Mouse (Mus musculus) intestine, postnatal 0 days (tissue): ENCODE data around the gene Amy2a3. TPM values are rescaled to one million over a fixed set of nuclear protein-coding genes. Genes with fewer than 3 reads are reported as not detected.
"Not testable (repeated sequence)": the region's sequence is repeated elsewhere in the genome, so short reads cannot be mapped to it uniquely, and the experiment has no call there.

Experiments used
- ATAC-seq: fragments of 200-750 bp; cut with Nextera tagmentation; 2 replicates; pipeline ENCODE4 v1.8.0; 2017; ENCODE audit warnings: mild to moderate bottlenecking, moderate TSS enrichment, moderate library complexity
- H3K27ac ChIP-seq: fragments of 300-500 bp; sonication (generic); 2 replicates; pipeline ENCODE4 v1.5.1; 2014; ENCODE audit warnings: mild to moderate bottlenecking, low read depth, low read length, moderate library complexity
- H3K27me3 ChIP-seq: fragments of 300-500 bp; sonication (generic); replicated peaks from 2 replicates; pipeline ENCODE4 v1.6.1; 2014; ENCODE audit warnings: low read length, mixed read lengths; ENCODE audit not compliant: control insufficient read depth, insufficient read depth
- H3K36me3 ChIP-seq: fragments of 300-500 bp; sonication (generic); 2 replicates; pipeline ENCODE4 v1.6.1; 2014; ENCODE audit warnings: mild to moderate bottlenecking, moderate library complexity; ENCODE audit not compliant: control insufficient read depth, insufficient read depth
- H3K4me1 ChIP-seq: fragments of 300-500 bp; sonication (generic); replicated peaks from 2 replicates; pipeline ENCODE4 v1.6.1; 2014; ENCODE audit warnings: antibody characterized with exemption, low read length, mixed read lengths; ENCODE audit not compliant: control insufficient read depth, insufficient read depth
- H3K4me2 ChIP-seq: fragments of 300-500 bp; sonication (generic); replicated peaks from 2 replicates; pipeline ENCODE4 v1.6.1; 2014; ENCODE audit warnings: low read depth, mild to moderate bottlenecking, moderate library complexity
- H3K4me3 ChIP-seq: fragments of 300-500 bp; sonication (generic); 2 replicates; pipeline ENCODE4 v1.5.1; 2014; ENCODE audit warnings: low read depth, low read length
- H3K9ac ChIP-seq: fragments of 300-500 bp; sonication (generic); 2 replicates; pipeline ENCODE4 v1.6.1; 2014; ENCODE audit warnings: mild to moderate bottlenecking, low read depth, low read length
- H3K9me3 ChIP-seq: fragments of 300-500 bp; sonication (generic); 2 replicates; pipeline ENCODE4 v1.6.1; 2016; ENCODE audit warnings: mixed run types; ENCODE audit not compliant: control insufficient read depth
- WGBS: fragments of 180-500 bp; shearing (Covaris S2); extraction: QIAGEN DNeasy Blood & Tissue Kit; methylation state at CpG from one replicate; pipeline ENCODE4 v1.1.7; 2014; 5-methylcytosine and 5-hydroxymethylcytosine counted together
- polyA plus RNA-seq: library from polyadenylated mRNA; unstranded; fragments of >200 nt; fragmentation: Nextera tagmentation; extraction: Ambion mirVana; gene quantifications from 2 replicates; pipeline ENCODE4 v1.2.1, GENCODE M21; 2015

The Amy2a3 gene
- polyA plus RNA-seq: 6.1 and 12.0 TPM in 2 replicates

DNA sequence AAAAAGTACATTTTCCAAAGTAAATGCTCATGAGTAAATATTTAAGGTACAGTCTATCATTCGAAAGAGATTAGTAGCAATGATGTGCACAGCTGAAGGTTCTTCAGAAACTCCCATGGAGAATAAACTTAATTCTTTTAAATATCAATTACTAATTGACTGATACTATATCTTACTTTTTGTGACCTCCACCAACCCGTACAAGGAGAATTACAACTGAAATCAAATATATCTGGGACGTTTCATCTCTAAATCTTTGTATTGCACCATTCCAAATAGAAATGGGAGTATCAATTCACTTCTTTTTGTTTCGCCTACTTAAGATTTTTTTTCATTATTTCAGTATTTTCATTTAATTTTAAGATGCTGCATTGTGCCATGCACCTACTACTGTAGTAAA, at the start of gene Amy2a3:
Gene Amy2a3 (minus strand): TSS at position 101 of the 400 bp plus-strand sequence.
- not testable (repeated sequence) for H3K36me3 ChIP-seq, H3K4me2 ChIP-seq, H3K27me3 ChIP-seq, H3K4me1 ChIP-seq, H3K9ac ChIP-seq, H3K27ac ChIP-seq, H3K4me3 ChIP-seq, ATAC-seq, H3K9me3 ChIP-seq
- no CpG with 5 or more reads among the region's 4 CpGs for WGBS

DNA sequence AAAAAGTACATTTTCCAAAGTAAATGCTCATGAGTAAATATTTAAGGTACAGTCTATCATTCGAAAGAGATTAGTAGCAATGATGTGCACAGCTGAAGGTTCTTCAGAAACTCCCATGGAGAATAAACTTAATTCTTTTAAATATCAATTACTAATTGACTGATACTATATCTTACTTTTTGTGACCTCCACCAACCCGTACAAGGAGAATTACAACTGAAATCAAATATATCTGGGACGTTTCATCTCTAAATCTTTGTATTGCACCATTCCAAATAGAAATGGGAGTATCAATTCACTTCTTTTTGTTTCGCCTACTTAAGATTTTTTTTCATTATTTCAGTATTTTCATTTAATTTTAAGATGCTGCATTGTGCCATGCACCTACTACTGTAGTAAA, 32.7 kb upstream of the Amy2a3 start, which contains the start of gene Amy2a2:
Gene Amy2a2 (minus strand): TSS at position 101 of the 400 bp plus-strand sequence.
- not testable (repeated sequence) for H3K4me2 ChIP-seq, H3K4me3 ChIP-seq, H3K36me3 ChIP-seq, H3K9me3 ChIP-seq, H3K4me1 ChIP-seq, H3K27ac ChIP-seq, H3K27me3 ChIP-seq, ATAC-seq, H3K9ac ChIP-seq
- no CpG with 5 or more reads among the region's 4 CpGs for WGBS

DNA sequence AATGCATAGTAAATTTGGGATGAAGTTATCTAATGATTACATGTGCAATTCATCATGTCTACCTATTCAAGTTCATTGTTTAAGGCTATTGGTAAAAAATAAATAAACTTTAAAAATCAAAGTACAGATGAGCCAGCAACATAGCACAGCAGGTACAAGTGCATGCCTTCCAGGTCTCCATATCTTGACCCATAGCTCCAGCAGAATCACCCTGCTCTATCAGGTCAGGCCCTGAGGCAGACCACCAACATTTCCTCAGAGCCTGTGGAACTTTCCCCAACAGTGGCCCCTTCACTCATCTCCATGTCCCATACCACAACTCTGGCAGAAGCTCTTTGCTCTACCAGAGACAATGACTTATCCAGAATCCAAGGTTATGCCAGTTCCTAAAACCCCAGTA, 21.6 kb upstream of the Amy2a3 start:
- not testable (repeated sequence) for H3K9me3 ChIP-seq, H3K36me3 ChIP-seq, H3K4me3 ChIP-seq, ATAC-seq, H3K9ac ChIP-seq, H3K27ac ChIP-seq, H3K4me1 ChIP-seq, H3K4me2 ChIP-seq, H3K27me3 ChIP-seq

DNA sequence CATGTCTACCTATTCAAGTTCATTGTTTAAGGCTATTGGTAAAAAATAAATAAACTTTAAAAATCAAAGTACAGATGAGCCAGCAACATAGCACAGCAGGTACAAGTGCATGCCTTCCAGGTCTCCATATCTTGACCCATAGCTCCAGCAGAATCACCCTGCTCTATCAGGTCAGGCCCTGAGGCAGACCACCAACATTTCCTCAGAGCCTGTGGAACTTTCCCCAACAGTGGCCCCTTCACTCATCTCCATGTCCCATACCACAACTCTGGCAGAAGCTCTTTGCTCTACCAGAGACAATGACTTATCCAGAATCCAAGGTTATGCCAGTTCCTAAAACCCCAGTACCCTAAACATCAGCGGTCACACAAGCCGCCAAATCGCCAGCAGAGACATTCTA, 10.9 kb downstream of the Amy2a3 start:
- H3K9ac ChIP-seq, H3K4me3 ChIP-seq, H3K4me1 ChIP-seq, H3K9me3 ChIP-seq, H3K4me2 ChIP-seq, H3K27ac ChIP-seq, H3K27me3 ChIP-seq, H3K36me3 ChIP-seq: not testable (repeated sequence)
- 0 out of 2 replicates have a peak, but pooled peaks have one; percentile 31 for ATAC-seq
- no CpG with 5 or more reads among the region's 3 CpGs for WGBS

DNA sequence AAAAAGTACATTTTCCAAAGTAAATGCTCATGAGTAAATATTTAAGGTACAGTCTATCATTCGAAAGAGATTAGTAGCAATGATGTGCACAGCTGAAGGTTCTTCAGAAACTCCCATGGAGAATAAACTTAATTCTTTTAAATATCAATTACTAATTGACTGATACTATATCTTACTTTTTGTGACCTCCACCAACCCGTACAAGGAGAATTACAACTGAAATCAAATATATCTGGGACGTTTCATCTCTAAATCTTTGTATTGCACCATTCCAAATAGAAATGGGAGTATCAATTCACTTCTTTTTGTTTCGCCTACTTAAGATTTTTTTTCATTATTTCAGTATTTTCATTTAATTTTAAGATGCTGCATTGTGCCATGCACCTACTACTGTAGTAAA, 32.5 kb downstream of the Amy2a3 start, which contains the start of gene Amy2a4:
Gene Amy2a4 (minus strand): TSS at position 101 of the 400 bp plus-strand sequence.
- WGBS: no CpG with 5 or more reads among the region's 4 CpGs
- not testable (repeated sequence) for H3K9ac ChIP-seq, H3K27me3 ChIP-seq, H3K36me3 ChIP-seq, H3K4me1 ChIP-seq, H3K9me3 ChIP-seq, H3K4me2 ChIP-seq, H3K4me3 ChIP-seq, H3K27ac ChIP-seq, ATAC-seq

DNA sequence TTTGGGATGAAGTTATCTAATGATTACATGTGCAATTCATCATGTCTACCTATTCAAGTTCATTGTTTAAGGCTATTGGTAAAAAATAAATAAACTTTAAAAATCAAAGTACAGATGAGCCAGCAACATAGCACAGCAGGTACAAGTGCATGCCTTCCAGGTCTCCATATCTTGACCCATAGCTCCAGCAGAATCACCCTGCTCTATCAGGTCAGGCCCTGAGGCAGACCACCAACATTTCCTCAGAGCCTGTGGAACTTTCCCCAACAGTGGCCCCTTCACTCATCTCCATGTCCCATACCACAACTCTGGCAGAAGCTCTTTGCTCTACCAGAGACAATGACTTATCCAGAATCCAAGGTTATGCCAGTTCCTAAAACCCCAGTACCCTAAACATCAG, 43.6 kb downstream of the Amy2a3 start:
- ATAC-seq, H3K4me1 ChIP-seq, H3K9ac ChIP-seq, H3K4me2 ChIP-seq, H3K27ac ChIP-seq, H3K9me3 ChIP-seq, H3K27me3 ChIP-seq, H3K4me3 ChIP-seq, H3K36me3 ChIP-seq: not testable (repeated sequence)

DNA sequence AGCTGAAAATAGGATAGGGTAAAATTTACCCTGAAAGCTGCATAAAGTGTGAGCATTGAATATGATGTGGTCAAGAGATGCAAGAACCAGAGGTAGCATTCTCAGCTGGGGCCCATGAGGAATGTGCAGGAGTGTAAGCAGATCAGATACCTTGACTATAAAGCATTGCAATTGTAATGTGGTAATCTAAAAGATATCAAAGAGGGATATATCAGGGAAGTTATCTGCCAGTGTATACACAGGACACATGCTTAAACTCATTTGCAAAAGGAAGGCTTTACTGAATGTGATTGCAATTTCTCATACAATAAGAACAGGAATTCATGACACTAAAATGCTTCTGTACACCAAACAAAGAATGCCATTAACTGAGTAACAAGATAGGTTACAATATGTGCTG, 44.3 kb downstream of the Amy2a3 start:
- not testable (repeated sequence) for H3K4me1 ChIP-seq, H3K36me3 ChIP-seq, H3K4me2 ChIP-seq, H3K4me3 ChIP-seq, H3K9me3 ChIP-seq, H3K9ac ChIP-seq, ATAC-seq, H3K27ac ChIP-seq, H3K27me3 ChIP-seq

Other genes with a start within 250 kb of the Amy2a3 start
- gene Amy2a5, start 65.2 kb downstream of the Amy2a3 start, polyA plus RNA-seq: 0.99 and 9.9 TPM in 2 replicates
- gene Amy2a4, start 32.6 kb downstream of the Amy2a3 start, polyA plus RNA-seq: 6.1 and 12.0 TPM in 2 replicates
- gene Amy2a2, start 32.6 kb upstream of the Amy2a3 start, polyA plus RNA-seq: 6.1 and 12.0 TPM in 2 replicates
- gene Amy2a1, start 208.4 kb upstream of the Amy2a3 start, polyA plus RNA-seq: 5.9 and 12.7 TPM in 2 replicates